Mouse (Mus musculus) heart, adult 18-20 months (tissue): ENCODE measurements around the gene Zscan4f. TPM values are rescaled to one million over a fixed set of nuclear protein-coding genes. Genes with fewer than 3 reads are reported as not detected.
"Not testable (repeated sequence)": the region's sequence is repeated elsewhere in the genome, so short reads cannot be mapped to it uniquely, and the experiment has no call there.

Source experiments
- DNase-seq, 2 experiments: peaks; one replicate each; pipeline ENCODE4 v3.0.0; 2021 to 2022; ENCODE audit warnings: mixed read lengths in 1 of 2
- long read RNA-seq, 2 experiments: library from polyadenylated mRNA; stranded (forward); transcript quantifications; one replicate each; pipeline ENCODE4 v2.0.0; 2021
- microRNA-seq, 2 experiments: library from miRNA; unstranded; fragments of <30 nt; microRNA quantifications; one replicate each; pipeline ENCODE4 v1.2.0; 2022
- total RNA-seq, 2 experiments: library from RNA; stranded (reverse); gene quantifications; 2 replicates each; pipeline ENCODE4 v1.2.3; 2021

The Zscan4f gene
- total RNA-seq = not detected
- long read RNA-seq, experiment 1 = 0 reads
- long read RNA-seq, experiment 2 = 0 reads

DNA sequence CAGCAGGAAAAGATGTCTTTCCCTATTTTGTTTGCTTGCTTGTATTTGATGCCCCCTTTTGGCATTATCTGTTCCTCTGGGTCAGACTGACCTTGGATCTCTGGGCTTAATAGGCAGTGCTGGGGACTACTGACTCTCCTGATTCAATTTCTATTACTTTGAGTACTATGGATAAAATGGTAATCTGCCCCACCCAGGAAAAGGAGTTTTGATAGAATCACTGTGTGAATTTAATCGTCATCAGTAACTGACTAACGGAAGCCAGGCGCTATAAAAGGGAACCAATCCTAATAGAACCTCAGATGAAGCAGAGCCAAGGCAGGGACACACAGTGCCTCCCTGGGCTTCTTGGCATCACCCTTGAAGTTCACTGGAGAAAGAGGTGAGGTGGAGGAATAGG is at the start of gene Zscan4f:
TSS of gene Zscan4f (plus strand) at position 301 of the 400 bp plus-strand sequence.
- DNase-seq = not testable (repeated sequence)

DNA sequence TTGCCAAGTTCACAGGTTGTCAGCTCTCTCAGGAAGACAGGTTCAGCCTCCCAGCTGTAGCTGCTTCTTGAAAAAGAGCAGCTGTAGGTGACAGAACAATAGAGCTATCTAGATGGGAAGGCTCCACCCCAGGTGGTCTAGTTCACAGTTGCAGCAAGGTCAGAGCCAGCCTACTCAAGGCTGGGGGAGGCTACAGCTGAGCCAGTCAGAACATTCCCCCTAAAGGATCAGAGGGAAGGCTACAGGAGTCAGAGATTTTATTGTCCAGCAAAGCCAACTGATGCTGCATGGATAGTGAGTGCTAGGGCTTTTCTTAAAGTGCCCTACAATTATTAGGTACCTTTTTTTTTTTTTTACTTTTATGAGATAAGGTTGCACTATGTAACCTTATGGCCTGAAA is 13.1 kb upstream of the Zscan4f start:
- DNase-seq = not testable (repeated sequence)

Small RNA genes within 50 kb of the gene (microRNA-seq; reads per million reads assigned to microRNA genes)
- 0 reads per million in 2 experiments for gene Gm23087

Other genes with a start within 250 kb of the Zscan4f start
- gene Zscan4d, start 231.8 kb upstream of the Zscan4f start, total RNA-seq = not detected
- not detected for gene Zscan4e, start 87.2 kb upstream of the Zscan4f start, total RNA-seq
- gene Zscan4-ps2, start 116.4 kb downstream of the Zscan4f start, total RNA-seq = not detected
- gene Zscan4-ps3, start 211.4 kb downstream of the Zscan4f start, total RNA-seq = not detected